Mouse (Mus musculus) spleen, adult 12 weeks (tissue): ENCODE results near the gene Xlr4b.
A peak's percentile ranks its signal among the peaks of the same experiment; 100 is the strongest.
"Not testable (repeated sequence)": the region's sequence is repeated elsewhere in the genome, so short reads cannot be mapped to it uniquely, and the experiment has no call there.

Source experiments
- DNase-seq: peaks from one replicate; pipeline ENCODE4 v3.0.0; 2022; ENCODE audit warnings: low spot score

Xlr4b gene

GRCm38 (mm10) chrX:73213819-73214564 lies at the start of gene Xlr4b:
Gene Xlr4b (plus strand): TSS chrX:73214333.
- DNase-seq: not testable (repeated sequence)

GRCm38 (mm10) chrX:73176889-73177288 lies 37.2 kb upstream of the Xlr4b start, which contains the start of gene Spin2d:
Gene Spin2d (minus strand): TSS chrX:73176989.
- not testable (repeated sequence) for DNase-seq

GRCm38 (mm10) chrX:73191934-73192333 lies 22.2 kb upstream of the Xlr4b start, which contains the start of gene Xlr3b:
Gene Xlr3b (plus strand): TSS chrX:73192207.
- DNase-seq: not testable (repeated sequence)

- no peak for DNase-seq
Measured at GRCm38 (mm10) chrX:73225365-73225764, 11.2 kb downstream of the Xlr4b start.

GRCm38 (mm10) chrX:73227914-73228605 lies 13.9 kb downstream of the Xlr4b start, which contains the start of gene F8a:
Gene F8a (plus strand): TSS chrX:73228291.
- peak; percentile 59 for DNase-seq

- DNase-seq: peak; percentile 16
Measured at GRCm38 (mm10) chrX:73228606-73229214, 14.6 kb downstream of the Xlr4b start.

GRCm38 (mm10) chrX:73229288-73229687 lies 15.2 kb downstream of the Xlr4b start:
- no peak for DNase-seq

- DNase-seq: not testable (repeated sequence)
Measured at GRCm38 (mm10) chrX:73242821-73243325, 28.7 kb downstream of the Xlr4b start, which contains the start of gene Xlr4c. Gene Xlr4c (minus strand): TSS chrX:73243130.

GRCm38 (mm10) chrX:73262428-73262827 lies 48.3 kb downstream of the Xlr4b start:
- DNase-seq: not testable (repeated sequence)

GRCm38 (mm10) chrX:73265270-73265669 lies 51.1 kb downstream of the Xlr4b start, which contains the start of gene Xlr3c:
Gene Xlr3c (minus strand): TSS chrX:73265390.
- DNase-seq: not testable (repeated sequence)
